Mouse (Mus musculus): ENCODE measurements at regions not wholly inside any gene's neighbourhood (a gene's known extent, or its start where the extent isn't known, plus 50 kb on each side); places are given as distances from the start of the nearest gene placed in this dataset.

DNA sequence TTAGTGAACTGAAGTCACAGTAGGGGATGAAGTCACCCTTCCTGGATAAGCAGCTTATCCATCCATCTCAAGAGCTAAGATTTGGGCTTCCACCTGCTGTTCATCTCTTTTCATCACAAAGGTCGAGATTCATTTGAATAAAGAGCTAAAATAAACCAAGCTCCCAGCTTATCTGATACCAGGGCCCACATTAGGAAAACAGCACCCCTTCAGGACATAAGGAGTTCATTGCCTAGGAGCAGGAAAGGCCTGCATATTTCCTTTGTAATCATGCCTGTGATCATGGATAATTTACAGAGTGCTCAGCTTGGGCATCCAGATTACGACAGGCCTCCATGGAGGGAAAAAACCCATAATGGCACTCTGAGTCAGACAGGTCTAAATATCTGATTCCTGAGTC lies 190.7 kb upstream of the Klhl29 start:
- DNase-seq (ENCODE audit: low spot score in 2 of 2): no peak

DNA sequence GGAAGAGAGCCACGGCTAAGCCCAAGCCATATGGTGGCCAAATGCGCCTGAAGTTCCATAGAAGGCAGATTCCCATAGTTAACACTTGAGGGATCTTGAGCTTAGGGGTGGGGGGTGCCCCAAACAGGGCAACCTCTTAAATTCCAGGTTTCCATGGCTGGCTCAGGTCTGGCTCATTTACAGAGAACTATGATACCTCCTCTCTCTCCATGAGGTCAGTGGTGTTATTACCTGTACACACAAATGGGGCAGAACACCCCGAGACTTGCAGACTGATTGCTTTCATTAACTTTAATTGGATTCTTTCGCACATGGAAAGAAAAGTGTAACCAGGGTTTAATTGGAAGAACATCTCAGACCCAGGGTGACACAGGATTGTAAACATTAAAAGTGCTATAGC lies 177.1 kb upstream of the Klhl29 start:
- no peak for DNase-seq (ENCODE audit: low spot score in 2 of 2)

DNA sequence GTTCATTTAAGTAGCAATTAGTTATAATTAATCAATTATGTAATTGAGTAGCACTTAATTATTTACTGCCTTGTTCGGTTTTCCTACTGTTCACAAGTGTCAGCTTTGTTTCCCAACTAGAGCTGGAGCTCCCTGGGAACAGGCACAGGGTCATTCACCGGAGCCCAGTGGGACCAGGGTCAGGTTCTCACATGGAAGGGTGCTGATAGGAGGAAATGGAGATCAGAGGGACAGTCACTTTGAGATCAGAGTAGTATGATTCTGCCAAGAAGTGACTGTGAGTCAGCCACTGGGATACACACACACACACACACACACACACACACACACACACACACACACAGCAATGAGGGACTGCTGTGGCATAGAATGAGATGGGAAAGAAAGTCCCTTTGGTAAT lies 176.4 kb upstream of the Klhl29 start:
- DNase-seq (ENCODE audit: low spot score in 2 of 2): no peak

DNA sequence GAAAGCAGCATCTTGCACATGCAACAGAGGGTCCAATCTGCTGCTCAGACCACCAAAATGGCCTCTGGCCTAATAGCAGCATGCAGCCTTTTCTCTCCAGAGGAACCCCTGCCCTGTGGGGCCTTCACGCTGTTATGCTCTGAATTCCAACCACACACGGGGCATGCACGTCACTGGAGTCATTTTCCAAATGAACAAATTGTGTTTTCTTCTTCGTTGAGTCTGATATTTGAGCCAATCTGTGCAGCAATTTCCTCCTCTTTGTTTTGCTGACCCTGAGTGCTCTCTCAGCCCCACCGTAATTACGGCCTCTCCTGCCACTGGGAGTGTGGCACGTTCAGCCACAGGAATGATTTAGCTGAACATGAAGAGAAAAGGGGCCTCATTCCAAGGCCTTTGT lies 174.3 kb upstream of the Klhl29 start:
- DNase-seq (ENCODE audit: low spot score in 2 of 2): no peak

DNA sequence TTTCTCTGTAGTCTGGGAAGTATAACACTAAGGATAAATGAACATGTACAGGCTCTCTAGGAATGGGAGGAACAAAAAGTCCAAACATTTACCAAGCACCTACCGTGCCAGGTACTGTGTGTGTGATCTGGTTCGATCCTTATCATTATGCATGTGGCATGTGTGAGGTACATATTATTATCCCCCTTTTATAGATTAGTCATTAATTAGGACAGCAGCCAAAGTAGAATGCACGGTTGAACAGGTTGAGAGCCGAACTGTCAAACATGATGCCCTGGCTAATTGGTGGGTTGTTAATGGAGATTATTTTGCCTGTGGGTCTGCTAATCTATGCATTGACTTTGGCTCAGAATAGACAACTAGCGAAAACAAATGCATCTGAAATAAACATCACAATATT lies 172.2 kb upstream of the Klhl29 start:
- no peak for DNase-seq (ENCODE audit: low spot score in 2 of 2)

DNA sequence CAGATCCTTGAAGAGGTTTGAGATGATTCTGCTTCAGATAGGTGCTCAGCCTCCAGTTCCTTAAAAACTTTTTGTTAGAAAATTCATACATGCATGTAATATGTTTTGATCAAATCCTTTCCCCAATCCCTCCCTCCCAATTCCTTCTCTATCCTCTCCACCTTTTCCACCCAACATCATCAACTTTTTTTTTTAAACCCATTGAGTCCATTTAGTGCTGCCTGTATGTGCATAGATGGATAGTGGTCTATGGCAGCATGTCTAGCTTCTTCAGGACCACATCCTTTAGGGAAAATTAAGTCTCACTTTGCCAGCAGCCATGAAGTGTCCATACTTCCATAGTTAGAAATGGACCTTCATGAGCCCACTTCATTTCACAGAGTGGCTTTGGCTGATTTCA lies 167.2 kb upstream of the Klhl29 start:
- no peak for DNase-seq (ENCODE audit: low spot score in 2 of 2)

DNA sequence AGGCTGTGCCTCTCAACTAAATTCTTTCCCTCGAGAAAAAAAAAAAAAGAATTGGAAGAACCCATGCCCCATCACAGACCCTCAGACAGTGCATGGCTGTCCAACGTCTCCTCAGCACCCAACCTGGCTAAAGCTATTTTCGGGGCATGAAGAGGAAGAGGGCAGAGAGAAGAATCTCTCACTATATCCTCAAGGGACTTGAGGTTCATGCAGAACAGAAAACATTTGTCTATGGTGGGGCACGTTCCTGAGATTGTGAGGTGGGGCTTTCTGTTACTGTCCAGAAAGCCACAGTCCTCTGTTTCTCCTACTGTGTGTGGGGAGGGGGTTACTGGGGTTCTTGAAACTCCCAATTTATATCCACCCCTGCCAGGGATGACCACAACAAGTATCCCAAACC lies 120.8 kb upstream of the Klhl29 start:
- no peak for DNase-seq (ENCODE audit: low spot score in 2 of 2)

DNA sequence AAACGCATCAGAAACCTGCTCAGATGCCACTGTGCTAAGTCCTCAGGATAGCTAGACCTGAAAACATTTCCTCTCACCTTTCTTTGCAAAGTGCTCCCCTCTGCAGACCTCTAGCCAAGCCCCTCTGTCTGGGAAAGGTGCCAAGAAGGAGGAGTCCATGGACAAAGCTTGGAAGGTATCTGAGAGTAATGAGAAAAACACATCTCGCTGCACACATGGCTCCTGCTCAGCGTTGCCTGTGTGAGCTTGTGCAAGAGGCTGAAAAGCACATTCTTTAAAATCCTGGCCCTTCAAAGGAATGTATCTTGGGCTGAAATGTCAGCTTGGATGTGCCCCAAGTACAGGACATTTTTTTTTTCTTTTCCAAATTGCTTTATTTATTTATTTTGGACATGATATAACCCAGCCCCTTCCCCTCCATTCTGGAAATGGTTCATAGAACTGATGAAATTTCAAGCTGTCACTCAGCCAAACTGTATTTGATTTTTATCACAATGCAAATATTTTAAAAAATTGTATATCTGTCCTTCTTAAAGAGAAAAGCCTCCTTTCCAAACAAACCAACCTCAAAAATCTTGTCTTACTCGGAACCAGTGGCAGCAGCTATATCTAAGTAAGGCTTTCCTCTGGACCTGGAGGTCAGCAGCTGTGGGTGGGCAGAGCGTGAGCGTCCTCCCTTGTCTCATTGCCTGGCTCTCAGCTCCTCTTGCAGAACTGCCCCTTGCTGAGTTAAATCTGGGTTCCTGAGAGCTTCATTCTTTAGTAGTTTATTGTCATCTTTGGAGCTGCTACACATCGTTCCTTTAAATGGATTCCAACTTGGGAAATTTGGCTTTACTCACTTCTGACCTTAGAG lies 119.4 kb upstream of the Klhl29 start:
- no peak for DNase-seq (ENCODE audit: low spot score in 2 of 2)

DNA sequence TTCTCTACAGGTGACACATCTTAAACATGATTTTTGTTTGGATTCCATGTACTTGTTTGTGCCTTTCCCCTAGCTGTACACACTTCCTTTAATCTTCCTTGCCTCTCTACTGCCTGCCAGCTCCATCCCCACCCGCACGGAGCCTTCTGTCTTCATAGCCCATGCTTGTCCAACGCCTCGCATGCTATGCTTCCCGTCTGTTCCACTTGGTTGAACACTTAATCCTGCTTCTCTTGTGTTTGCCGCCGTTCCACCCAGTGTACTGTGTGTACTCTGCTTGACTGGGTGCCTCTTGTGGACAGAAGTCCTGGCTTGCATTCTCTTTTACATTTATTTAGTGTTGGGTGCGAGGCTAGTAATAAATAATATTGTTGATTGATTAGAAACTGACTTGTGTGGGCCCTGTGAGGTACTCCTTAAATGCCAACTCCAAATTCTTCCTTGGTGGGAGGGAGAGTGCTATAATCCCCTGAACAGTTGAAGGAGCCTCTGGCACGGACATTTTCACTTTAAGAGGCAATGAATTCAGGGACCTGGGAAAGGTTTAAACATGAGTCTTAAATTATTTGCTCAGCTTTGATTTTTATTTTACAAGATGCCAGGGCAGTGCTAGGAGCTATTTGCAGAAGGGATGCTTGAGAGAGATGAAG lies 88.9 kb upstream of the Klhl29 start:
- no peak for DNase-seq (ENCODE audit: low spot score in 2 of 2)

DNA sequence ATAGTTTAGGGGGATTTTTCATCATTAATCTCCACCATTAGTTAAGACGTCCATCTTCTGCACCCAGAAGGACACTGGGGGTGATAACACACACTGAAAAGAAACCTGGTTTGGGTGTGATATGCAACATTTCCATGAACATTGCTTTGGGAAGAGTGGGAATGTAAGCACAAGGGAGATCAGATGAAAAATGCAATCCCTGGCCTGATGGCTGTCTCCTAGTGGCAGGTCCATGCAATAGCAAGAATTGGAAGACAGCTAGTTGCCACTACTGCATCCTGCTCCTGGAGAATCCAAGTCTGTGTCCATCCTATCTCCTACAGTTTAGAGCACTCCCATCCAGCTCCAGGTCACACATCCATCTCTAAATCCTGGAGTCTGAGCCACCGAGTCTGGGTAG lies 77.7 kb upstream of the Klhl29 start:
- no peak for DNase-seq (ENCODE audit: low spot score in 2 of 2)

DNA sequence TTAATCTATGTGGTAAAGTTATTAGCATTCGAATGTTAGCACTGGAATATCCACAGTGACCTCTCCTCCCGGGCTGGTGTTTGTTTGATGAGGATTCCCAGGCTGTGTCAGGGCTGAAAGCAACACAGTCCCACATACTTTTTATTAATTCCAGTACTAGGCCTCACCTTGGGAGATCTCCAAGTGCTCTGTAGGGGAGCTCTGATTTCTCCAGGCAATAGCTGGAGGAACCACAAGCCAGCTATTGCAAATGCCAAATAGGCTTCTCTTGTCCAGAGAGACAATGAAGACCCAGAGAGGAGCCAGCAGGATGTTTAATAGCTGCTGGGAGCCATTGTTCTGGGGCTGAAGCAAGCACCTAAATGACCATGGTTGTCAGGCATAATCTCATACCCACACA lies 68.2 kb upstream of the Klhl29 start:
- DNase-seq (ENCODE audit: low spot score in 2 of 2): no peak

DNA sequence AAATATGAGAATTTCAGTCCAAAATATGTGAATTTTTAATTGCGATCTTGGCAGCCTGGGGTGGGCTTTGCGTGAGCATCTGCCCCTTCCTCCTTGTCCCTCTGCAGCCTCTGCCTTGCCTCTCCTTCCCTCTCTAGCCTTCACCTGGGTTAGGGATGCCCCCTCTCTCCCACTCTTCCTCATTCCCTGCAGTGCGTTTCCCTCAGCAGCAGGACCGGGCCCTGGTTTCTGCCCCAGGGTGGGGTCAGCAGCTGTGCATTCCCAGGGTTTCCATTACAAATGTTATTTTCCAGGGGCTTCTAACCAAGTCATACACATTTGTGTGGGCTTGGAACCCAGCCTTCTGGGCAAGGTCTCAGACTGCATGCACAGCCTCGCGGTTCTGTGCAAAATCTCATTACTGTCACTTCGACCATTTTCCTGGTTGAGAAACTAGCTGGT lies 67.6 kb upstream of the Klhl29 start:
- DNase-seq (ENCODE audit: low spot score in 2 of 2): no peak

DNA sequence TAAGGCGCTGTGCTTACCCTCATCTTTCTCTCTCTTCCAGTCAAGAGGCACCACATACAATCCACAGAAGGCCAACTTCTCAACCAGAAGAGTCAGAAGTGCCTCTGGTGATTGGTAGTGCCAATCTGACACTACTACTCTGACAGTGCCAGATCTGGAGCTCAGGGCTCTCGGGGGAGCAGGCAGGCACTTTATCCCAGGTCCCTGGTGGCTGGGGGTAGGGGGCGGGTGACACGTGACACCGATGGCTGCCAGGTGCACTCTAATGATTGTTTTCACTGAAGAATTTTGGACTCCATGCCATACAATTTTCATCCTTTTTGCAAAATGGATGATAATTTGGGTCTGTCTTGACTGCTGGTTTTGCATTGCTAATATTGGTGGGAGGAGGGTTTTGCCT lies 67.2 kb upstream of the Klhl29 start:
- DNase-seq (ENCODE audit: low spot score in 2 of 2): no peak

DNA sequence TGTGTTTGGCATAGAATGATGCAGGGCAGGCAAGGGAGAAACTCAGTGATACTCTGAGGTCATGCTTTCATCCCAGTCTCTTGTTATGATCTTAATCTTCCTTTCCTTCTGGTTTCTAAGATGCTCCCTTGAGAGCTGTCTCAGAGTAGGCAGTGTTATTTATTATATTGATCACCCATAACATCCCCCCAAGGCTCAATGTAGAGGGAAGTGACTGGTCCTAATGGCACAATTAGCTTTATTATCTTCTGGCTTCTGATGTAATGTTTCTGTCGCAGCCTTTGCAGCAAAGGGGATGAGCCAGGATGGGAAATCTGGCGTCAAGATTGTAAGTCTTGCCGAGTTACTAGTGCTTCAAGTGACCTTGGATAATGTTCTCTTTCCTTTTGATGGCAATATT lies 65.0 kb upstream of the Klhl29 start:
- no peak for DNase-seq (ENCODE audit: low spot score in 2 of 2)

DNA sequence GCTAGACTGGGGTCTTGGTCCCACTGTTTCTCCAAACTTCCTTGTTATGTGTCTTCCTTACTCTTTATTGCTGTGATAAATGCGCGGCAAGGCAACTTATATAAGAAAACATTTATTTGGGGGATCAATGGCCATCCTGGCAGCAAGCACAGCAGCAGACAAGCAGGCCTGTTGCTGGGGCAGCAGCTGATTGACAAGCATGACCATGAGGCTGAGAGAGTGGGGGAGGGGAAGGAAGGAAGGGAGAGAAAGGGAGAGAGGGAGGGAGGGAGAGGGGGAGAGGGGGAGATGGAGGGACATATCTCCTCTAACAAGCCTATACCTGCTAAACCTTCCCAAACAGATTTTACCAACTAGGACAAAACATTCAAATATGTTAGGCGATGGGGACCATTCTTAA lies 60.4 kb upstream of the Klhl29 start:
- no peak for DNase-seq (ENCODE audit: low spot score in 2 of 2)

DNA sequence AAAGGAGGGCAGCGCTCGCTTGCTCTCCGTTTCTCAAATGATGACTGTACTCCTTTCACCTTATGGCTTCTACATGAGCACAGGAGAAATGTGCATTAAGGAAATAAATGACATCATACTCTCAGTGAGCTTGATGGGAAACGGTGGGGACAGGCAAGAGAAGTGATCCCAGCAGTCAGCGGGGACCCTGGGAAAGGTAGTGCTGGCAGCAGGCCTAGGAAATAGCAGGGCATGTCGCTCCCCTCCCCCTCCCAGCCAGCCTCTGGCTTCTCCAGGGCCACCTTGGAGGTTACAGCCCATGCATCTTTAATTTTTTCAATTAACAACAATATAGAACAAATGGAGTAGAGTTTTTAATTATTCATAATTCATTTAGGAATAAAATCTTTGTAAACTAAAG lies 58.6 kb upstream of the Klhl29 start:
- no peak for DNase-seq (ENCODE audit: low spot score in 2 of 2)

DNA sequence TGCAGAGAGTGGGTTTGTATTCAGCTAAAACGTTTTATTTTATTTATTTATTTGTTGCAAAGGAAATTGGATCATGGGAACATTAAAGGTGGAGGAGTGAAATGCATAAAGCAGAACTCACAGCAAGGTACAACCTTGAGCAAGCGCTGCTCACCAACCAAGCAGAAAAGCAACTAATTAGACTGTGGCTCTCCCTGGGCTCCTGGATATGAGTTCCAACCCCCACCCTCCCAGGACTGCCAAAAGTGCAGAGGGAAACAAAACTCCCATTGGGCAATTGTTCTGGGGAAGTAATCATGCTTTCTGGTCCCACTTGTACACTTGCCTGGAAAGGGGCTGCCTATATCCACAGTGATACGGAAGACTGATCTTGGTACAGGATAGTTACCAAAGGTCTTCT lies 57.2 kb upstream of the Klhl29 start:
- DNase-seq (ENCODE audit: low spot score in 2 of 2): no peak

DNA sequence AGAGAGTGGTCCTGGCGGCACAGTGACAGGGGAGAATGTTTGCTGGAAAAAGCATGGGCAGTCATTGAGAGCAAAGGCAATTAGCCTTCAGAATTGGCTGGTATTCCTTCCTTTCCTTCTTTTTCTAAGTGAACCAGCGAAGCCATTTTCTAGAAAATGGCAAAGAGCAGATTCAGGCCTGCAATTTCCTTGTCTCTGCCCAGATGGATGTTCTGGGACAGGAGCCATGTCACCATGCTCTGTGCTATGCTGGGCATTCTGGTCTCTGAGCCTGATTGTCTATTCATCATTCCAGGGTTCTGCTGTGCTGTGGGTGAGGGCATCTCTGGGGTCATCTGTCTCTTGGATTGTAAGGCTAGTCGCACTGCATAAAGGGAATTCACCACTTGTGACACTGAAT lies 53.3 kb upstream of the Klhl29 start:
- no peak for DNase-seq (ENCODE audit: low spot score in 2 of 2)
